Mouse (Mus musculus) lung, postnatal 4 days (tissue): ENCODE measurements around the gene Tex264.

ENCODE experiments used
- DNase-seq, 2 experiments: peaks; one replicate each; pipeline ENCODE4 v3.0.0; 2021

The Tex264 gene

DNA sequence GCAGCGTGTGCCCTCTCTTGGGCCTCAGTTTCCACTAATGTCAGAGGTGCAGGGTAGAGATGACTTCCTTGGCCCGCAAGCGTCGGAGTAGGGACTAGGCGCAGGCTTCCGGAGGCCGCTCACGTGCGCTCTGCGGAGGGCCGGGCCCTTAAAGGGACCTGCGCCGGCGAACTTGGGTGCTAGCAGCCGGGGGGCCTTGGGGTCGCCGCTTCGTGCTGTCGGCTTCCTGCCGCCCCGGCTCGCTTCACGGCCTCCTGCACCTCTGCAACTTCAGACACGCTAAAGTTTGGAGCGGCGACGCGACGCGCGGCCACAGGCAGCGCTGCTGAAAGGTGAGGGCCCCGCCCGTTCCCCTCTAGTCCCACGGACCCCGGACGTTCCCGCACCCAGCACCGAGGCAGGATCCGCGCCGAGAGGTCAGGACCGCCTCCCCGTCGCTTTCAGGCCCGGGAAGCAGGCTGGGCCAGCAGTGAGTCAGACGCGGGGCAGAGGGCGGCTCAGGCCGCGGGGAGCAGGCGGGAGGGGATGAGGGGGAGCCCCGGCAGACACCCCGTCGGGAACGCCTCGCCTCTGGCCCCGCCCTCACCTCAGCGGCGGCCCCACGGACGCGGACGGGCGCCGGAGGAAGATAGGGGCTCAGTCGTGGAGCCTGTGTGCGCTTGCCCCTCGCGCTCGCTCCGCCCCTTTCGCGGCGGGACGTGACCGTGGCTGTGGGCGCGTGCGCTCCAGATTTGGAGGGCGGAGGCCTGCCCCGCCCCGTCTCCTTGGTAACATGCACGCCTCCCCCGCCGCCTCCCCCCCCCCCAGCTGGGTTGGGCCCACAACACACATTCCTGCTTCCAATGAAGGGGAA, at the start of gene Tex264:
Gene Tex264 (minus strand): TSS at position 679 of the 853 bp plus-strand sequence.
- DNase-seq, result peak; percentile 86 to 92

DNA sequence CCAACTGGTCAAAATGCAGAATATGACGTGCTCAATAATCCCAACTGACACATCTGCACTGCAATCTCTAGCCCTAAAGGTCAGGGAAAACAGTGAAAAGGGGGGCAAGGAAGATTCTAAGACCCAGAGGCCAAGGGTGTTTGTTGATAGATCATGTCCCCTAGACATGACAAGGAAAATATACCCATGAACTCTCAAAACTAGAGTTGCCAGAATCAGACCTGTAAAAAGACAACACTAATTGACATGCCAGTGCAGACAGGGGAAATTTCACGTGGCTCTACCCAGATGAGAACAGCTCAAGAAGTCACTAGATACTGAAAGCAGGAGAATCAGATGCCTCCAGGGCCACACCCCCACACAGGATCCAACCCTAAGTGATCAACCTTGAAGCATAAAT, 48.0 kb upstream of the Tex264 start:
- no peak for DNase-seq

DNA sequence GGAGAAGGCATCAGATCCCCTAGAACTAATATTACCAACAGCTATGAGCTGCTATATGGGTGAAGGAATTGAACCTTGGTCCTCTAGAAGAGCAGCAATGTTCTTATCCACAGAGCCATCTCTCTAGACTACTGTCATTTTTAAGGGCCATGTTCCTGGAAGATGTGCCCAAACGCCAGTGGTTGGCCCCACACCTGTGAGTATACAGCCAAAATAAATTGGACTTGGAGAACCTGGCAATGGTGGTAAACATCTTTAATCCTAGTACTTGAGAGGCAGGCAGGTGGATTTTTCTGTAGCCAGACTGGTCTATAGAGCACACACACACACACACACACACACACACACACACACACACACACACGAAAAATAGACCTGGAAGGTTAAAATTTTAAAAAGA, 43.7 kb upstream of the Tex264 start:
- no peak for DNase-seq

DNA sequence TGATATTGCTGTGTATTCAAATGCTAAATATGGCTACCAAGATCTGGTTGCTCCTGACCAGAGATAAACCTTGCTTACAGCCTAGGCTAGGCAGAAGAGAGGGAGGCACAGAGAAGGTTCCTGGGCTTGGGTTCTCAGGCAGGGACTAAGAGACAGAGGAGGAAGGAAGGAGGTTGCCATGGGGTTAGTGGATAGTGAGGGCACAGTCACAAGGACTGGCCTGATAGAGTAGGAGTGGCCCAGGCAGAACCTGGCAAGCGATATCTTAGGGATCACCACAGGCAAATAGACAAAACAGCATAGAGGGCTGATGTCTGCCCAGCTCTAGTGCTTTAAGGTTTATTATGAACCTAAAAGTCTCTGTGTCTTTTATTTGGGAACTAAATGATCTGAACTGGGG, 41.2 kb upstream of the Tex264 start:
- no peak for DNase-seq

DNA sequence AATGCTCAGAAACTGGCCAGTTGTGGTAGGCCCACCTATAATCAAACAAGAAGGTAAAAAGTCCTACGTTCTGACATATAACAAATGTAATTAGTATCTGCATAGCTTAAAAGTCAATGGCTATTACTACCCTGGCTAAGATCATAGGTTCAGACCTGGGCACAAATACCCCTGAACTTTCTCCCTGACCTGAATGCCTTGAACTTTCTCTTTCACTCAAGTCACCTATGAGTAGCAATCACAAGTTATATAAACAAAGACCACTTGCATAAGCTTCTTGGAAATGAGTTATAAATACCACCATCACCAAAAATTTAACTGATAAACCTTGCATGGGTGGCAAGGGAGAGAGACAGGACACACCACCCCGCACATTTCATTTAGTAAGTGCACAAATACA, 39.7 kb upstream of the Tex264 start:
- no peak for DNase-seq

DNA sequence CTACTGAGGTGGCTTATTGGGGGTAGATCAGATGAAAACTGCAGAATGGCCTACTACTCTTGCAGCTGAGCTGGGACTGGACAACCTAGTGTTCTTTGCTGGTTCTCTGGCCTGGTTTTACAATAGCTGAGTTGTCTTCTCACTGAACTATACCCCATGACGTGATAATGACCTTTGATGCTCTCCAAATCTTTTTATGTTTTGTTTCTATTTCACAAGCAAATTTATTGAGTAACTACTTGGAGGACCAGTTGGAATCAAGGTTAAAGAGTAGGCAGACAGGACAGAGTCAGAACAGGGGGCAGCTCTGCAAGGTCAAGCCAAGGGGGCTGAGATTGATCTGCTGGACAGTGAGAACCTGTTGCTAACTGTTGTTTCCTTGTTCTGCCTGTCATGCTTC, 39.1 kb upstream of the Tex264 start:
- DNase-seq, result no peak

DNA sequence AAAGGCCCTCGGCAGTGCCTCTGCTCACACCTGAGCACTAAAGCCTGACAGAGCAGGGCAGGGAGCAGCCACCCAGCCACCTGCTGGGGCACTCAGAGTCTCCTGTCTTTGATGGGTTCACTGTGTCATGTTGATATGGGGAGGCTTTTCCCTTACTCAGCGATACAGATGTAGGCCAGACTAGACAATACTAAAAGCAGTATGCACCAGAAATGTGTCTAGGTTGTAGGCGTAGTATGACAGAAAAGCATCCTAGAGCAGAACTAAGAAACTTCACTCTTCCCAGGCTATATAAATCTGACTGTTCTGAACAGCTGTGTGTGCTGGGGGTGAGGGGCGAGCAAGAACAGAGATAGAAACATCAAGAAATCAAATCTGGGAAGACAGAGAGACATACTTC, 31.0 kb upstream of the Tex264 start:
- DNase-seq, result no peak

DNA sequence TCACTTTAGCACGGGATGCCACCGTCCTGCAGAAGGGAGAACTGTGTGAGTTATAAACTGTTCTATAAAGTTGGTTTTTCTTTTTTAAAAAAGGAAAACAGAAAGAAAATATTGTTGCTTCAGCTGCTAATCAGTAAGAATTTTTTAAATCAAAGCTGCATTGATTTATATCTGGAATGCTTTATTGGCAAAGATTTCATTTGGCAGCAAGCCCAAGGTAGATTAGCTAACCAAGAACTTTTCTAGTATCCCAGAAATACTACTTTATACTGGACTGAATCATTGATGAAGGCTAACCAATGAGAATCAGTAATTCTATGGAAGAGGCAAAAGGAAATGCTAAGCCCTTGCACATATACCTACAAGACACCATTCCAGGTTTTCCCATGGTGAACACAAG, 30.5 kb upstream of the Tex264 start:
- DNase-seq, result no peak

DNA sequence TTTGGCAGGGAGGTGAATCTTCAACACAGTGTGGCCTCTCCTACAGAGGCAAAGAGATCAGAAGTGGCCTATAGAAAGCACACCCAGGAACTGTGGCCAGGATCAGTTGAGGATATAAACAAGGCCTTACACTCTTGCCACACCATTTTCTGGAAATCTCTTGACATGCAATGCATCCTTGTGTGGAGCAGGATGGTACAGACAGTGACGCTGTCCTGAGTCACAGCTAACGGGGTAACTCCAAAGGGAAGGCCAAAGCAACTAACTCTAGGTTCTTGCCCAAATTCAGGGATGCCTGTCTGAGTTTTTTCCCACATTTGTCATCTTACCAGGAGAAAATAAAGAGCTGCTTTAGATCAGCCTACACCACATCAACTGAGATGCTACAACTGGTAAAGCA, 26.7 kb upstream of the Tex264 start:
- DNase-seq, result no peak

DNA sequence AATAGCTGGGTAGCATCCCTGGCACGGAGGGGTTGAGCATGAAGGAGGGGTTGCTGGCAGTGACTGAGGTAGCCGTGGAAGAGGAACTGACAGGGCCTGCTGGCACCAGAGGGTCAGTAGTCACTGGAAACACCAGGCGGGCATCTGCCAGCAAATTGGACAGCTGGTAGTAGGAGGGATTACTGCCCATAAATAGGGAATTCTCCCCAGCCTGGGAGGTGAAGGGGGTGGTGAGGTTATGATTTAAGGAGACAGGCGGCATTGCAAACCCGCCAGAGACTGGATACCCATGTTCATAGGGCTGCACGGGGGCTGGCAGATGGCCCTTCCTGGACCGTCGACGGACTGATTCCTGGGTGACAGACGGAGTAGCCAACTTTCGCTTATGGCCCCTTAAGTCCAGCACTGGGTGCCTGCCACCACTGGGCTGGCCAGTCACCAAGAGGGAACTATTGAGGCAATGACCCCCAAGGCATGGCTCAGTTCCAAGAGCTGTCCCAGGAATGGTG, 7.3 kb upstream of the Tex264 start:
- DNase-seq, result no peak

DNA sequence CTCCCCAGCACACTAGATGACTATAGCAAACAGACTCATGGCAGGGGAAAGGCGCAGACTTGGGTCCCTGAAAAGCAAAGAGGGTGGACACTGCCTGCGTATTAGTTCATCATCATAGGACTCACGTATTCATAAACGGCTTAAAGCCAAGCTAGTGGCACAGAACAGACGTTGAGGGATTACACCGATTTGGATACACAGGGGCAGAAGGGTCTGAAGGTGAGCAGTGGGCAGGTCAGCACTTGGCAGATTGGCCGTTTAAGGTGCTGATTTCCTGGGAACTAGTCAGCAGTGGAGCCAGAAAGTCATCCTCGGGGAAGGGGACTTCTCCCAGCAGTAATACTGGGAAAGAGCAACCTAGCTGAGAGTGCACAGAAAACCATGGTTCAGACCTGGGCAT, 3.1 kb upstream of the Tex264 start:
- no peak for DNase-seq

DNA sequence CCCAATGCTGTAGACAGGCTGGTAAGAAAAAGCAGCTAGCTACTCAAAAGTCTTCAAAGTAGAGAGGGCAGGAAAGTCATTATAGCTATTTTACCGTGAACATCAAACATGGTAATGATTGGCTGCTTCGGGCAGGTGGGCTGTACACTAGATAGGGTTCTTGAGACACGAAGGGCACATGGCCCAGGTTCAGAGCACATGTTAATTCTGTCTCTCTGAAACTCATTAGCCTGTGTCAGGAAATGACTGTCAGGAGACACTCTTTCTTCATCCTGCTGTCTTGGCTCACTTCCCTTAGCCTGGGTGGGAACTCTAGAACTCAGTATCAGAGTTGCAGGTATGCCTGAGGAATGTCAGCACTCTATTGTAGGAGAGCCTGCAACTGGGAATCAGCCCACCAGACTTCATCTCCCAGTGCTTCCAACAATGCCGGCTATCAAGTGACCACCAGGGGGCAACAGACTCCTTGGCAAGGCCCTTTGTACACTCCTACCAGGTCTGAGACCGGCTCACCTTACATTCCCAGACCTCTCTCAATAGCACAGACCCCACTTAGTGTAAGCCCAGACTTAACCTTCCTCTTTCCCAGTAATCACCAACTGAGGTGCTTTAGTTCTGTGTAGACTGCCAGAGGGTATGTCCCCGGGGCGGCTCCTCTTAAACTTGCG, 1.4 kb upstream of the Tex264 start:
- peak; percentile 71 to 82 for DNase-seq

DNA sequence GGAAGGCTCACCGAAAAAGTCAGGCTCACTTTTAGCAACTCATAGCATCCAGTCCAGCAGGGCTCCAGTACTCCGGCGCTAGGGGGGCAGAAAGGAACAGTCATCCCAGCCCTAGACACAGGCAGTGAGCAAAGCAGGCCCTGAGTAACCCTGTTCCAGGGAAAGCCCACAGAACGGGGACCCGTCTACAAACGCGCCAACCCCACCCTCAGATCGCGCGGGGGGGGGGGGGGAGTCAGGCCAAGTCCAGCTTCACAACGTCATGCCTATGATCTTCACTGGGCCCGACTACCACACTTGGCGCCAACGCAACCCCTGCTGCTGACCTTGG, 844 bp downstream of the Tex264 start:
- peak in 1 of 2 experiments; percentile 14 for DNase-seq

DNA sequence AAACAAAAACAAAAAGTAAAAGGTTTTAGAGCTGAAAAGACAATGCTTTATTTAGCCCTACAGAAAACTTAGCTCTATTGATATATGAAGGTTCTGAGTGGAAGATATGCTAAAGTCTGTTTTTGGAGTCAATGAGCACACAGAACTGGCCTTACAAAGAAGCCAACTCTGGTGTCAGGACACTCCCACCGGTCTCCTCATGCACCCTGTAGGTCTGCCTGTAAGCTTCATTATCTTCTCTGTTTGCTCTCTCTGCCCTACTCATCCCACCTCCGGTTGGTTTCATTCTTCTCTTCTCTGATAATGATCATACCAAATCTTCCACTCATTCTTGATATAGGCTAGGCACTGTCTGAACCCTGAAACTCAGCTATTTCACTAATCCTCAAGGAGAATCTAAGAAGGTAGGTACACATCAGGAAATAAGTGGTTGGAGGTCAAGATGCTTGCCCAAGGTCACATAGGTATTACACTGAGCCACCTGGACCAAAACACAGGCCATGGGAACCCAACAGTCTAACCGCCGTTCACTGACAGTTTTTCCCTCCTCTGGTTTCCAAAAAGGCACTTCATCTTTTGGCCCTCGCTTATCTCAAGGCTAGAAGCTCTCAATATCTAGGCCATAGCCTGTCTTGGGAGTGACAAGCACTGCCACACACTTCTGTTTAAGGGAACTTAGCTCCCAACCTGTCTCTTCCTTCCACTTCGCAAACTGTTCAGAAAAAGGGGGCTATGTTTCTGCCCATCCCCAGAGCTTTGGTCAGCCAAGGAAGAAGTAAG, 1.4 kb downstream of the Tex264 start:
- DNase-seq, result no peak

DNA sequence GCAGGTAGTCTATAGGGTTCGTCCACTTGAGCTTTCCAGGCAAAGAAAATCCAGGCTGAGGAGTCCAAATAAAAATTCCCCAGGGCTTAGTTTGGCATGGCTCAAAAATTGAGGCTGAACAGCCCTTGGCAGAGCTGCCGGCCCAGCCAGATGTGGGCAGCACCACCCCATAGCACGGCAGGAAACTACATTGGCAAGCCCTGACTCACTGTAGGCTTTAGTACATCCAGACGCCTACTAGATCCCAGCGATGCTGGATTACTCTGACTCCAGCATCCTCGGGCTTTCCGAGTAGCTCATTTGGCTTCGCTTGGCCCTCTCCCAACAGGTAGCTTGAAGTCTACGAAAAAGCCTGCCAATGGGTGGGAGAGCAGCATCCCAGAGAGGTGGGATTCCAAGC, 4.7 kb downstream of the Tex264 start:
- peak in 1 of 2 experiments; percentile 9 for DNase-seq

DNA sequence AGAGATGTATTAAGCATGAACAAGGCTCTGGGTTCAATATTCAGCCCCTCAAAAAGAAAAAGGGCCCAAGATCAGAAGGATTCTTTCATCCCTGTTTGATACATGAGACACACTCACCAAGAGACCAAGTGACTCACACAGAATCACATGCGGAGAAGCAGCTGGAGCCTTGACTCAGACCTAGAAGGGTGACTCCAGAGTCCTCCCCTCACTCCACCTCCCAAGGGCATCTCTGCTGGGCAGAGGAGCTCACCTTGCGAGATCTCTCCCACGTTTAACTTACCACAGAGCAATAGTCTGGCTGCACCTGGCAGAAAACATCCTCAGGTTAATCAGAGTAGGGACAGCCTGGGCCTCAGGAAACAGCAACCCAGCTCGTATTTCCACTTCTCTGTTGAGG, 7.5 kb downstream of the Tex264 start:
- no peak for DNase-seq

DNA sequence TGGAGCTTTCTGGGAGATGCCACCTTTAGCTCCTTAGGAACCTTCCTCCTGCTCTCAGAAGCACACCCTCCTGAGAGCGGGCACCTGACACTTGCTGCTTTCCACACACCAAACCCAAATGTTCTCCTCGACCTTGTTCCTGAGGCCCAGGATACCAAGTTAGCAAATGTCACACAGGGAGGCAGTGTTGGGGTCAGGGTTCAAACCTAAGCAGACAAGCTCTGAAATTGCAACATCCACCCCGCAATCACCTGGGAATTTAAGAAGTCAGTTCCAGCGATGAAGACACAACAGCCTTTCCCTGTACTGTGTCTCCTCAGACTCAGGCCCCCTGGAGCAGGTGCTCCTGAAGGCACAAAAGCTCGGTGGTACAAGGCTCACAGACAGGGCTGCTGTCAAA, 8.0 kb downstream of the Tex264 start:
- no peak for DNase-seq

DNA sequence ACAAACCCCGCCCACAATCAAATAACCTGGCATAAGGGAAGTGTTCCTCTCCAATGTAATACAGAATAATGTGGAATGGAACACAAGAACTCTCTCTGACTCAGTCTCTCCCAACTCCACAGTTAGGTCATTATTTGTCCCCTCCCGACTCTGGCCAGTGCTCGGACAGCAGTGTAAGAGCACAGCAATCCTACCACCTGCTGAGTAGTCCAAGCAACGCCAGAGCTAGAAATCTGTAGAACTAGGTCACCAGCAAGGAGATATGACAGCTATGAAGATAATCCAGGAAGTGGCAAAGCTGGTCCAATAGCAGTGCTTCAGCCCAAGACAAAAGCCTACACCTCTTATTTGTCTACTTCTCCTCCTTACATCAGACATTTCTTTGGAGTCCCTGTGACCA, 9.2 kb downstream of the Tex264 start:
- DNase-seq, result no peak

DNA sequence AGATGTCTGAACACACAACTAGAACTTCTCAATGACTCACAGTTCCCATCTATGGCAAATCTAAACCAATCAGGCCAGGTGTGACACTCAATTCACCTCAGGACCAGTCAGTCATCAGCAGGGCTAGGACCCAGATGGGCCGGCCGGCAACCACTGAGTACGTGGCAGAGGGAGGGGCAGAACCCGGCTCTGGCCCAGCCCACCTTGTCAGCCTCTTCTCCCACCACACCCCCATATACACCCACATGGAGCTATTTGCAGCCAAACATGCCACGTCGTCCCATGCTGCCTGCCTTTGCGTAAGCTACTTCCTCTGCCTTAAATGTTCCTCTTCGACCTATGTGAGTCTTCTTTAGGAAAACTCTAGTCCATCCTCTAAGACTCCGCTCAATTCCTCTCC, 9.8 kb downstream of the Tex264 start:
- DNase-seq, result peak in 1 of 2 experiments; percentile 16

DNA sequence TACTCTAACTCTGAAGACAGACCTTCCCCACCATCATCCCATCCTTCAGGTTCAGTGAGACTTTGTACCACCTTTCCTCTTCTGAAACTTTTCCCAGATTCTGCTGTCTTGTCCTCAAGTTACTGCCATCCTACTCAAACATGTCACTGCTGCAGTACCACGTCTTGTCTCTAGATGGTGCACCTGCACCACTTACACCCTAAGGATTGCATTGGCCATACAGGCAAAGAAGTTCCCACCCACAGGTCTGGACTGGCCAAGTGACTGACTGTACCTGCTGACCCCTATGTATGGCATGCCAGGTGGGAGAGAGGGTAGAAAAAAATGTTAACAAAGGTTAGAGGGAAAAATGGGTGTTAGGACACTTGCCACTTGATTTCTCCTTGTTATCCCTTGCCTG, 10.2 kb downstream of the Tex264 start:
- DNase-seq, result peak; percentile 66 to 84

DNA sequence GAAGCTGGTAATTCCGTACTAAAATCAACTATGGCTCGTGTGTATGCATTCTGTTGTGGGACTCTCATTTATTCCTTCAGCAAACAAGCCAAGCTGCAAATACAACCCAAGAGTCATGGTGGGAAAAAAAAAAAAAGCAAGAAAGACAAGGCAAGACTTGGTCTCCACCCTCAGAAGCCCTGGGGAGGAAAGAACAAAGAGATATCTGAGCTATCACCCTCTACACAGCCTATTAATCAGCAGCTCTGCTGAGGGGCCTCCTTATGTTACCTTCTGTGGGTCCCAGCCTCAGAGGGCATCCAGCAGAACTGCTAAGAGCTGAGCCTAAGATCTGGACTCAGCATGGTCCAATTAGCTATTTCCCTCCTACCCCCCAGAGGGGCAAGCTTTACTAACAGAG, 11.9 kb downstream of the Tex264 start:
- DNase-seq, result no peak

DNA sequence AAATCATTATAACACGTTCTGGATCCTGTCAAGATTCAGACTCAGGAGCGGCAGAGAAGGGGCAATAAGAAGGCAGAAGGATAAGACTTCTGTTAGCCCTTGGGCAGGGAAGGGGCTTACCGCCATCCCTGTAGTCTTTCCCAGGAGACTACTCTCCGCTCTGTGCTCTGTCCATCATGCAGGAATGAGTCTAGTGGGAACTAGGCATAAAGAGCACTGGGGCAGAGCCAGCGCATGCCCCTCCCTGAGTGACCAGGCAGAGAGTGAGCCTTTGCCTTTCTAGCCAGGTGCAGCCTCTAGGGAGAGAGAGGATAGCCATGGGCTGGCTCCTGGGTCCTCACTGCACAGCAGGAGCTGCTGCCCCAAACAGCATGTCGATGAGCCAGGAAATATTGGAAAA, 20.9 kb downstream of the Tex264 start:
- DNase-seq, result no peak

DNA sequence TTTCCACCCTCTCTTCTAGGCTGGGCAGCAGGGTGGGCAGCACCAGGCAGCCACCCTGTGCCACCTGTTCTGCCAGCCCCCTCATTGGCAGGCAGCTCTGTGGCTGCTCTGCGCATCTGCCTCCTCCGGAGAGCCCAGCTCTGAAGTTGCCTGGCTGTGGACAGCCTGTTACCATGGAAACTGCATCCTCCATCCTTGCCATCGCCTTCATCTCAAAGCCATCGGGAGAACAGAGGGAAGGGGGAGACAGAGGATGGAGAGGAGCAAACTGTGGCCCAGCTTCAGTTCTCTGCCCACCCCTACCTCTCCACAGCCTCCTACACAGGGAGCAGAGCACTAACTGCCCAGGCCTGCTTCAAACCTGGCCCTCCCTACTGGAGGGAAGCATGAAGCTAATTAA, 21.3 kb downstream of the Tex264 start:
- no peak for DNase-seq

DNA sequence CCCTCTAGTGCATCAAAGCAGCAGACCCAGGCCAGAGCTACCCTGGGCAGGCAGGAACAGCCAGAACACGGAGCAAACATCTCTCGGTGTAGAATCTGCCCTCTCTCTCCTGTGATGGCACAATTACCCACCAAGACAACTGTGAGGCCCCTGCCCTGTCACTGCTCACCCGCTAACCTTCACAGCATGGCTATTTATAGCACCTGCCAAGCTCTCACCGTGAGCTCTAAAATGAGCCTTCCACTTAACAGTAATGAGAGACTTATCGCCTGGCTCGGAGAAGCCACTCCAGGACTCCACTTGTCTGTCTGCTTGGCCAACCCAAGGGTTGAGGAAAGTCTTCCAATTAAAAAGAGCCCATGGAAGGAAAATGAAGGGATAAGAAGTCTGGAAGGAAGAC, 22.5 kb downstream of the Tex264 start:
- DNase-seq, result no peak
